Mouse (Mus musculus) testis, postnatal 14 days (tissue): Measurements from ENCODE around the gene Fosb.

ENCODE experiments used
- DNase-seq: peaks from one replicate; pipeline ENCODE4 v3.0.0; 2021; ENCODE audit warnings: low spot score

The Fosb gene

DNA sequence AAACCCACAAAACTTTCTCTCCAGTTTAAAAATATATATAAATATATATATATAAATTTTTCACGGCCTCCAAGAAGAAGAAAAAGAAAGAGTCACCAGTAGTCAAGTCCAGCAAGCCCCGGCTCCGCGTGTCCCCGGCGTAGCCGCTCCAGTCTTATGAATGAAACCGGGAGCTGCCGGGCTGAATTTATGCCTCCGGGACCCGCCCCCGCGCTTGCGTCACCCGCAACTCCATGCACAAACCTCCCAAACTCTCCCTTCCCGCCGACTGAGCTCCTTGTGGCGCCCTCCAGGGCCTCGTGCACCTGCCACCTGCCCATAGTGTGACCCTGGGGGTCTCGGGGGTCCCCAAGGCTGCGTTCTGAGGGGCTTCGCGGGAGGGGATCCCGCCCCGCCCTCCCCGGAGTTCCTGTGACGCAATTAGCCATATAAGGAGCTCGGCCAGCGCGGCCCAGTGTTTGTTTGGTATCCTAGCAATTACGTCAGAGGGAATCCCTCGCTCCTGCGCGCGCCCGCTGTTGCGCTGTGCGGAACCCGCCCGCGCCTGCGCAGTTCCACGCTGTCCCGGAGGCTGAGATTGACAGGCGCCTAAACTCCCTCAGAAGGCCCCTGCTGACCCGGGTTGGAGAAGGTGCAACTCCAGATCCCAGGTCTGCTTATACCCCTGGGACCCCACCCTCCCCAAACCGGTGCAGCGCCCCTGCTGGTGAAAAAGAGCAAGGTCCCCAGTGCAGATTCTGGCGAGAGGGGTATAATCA, at the start of gene Fosb:
Gene Fosb, minus strand, starts transcription at position 168 of the 758 bp plus-strand sequence.
- peak; percentile 94 for DNase-seq

DNA sequence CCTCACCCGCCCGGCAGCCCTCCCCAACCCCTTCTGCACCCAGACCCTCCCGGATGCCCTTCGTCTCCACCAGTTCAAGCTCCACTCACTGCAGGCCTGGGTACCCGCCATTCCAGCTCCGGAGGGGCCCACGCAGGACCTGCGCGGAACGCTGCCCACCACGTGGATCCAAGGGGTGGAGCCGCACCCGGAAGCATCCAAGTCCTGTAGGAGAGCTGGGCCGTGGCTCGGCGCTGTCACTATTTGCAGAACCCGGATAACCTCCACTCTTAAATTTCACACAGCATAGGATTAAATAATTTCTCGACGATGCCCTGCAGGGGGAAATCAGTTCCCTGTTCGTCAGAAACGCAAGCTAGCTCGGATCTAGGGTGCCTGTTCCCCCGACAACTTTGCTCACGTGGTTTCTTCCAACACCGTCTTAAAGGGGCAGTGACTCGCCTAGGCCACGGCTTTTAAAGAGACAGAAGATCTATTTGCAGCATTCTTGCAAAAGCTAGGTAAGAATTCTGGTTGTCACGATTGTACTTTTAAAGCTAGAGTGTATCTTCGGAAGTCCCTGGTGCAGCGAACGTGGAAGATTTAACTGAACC, 49.5 kb upstream of the Fosb start, which contains the start of the genes Cd3eap and Ppp1r13l:
Gene Cd3eap, minus strand, starts transcription at position 185 of the 593 bp plus-strand sequence.
Gene Ppp1r13l, plus strand, starts transcription at position 451 of the 593 bp plus-strand sequence.
- peak; percentile 85 for DNase-seq

DNA sequence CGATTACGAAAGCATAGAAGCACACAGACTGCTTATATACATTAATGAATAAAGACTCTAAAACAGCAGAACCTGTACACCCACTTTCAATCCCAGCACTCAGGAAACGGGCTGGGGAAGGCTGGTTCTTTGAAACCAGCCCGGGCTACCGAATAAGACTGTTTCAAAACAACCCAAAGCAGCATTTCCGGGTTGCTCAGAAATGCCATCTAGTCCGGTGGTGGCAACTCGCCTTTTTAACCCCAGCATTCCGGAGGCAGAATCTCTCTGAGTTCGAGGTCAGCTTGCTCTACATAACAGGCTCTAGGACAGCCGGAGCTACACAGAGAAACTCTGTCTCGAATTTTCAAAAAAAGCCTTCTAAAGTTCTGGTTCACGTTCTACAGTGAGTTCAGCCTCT, 48.8 kb upstream of the Fosb start:
- DNase-seq = no peak

DNA sequence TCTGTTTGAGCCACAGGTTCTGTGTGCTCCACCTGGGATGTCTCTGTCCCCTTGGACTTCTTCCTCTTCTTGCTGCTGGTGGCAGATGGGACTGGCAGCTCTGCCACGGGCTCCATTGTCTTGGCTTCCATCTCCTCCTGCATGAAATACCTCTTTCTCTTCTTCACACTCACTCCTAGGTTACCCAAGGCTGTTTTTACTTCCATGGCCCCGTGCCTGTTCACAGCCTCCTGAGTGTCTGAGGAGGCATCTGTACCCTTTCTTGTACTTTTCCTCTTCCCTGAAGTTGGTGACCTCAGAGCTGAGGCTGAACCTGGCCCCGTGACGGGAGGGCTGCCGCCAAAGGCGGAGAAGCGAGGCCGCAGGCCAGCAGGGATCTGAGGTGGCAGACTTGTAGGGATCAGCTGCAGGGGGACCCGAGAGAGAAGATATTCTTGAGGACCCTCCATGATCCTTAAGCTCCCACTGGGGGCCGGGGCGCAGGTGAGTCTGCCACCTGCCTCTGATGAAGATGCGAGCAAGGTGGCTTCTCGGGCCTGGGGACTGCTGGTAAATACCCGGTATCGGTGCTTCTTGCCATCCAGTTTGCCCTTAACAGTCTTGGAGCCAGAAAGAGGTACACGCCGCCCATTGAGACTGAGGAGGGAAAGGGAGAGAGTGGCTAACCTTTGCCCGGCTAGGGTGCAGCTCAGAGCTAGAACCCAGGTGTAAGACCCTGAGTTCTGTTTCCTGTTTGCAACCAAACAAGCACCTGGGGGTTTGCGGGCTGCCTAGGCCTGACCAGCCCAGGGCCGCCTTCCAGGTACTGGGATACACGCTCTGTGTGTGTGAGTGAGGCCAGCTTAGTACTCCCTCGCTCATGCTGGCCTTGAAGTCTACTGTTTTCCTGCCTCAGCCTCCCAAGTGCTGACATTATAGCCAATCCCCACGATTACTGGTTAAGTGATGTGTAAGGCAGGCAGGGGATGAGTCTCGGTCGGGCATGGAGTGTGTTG, 47.8 kb upstream of the Fosb start:
- no peak for DNase-seq

DNA sequence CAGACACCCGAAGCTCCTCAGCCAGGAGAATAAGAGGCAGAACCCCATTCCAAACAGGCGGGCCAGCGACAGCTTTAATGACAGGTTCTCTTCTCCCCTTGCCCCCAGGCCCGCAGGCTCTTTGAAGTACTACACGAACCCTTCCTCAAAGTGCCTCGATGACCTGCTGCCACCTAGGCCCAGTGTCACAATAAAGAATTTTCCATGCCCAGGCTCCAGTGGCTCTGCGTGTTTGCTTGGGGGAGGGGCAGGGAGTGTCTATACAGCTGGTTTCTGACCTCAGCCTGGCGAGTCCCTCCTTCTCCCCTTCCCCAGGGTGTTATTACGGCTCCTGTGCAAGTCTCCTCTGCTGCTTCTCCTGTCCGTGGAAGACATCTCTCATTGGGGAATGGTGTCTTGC, 46.5 kb upstream of the Fosb start:
- no peak for DNase-seq

DNA sequence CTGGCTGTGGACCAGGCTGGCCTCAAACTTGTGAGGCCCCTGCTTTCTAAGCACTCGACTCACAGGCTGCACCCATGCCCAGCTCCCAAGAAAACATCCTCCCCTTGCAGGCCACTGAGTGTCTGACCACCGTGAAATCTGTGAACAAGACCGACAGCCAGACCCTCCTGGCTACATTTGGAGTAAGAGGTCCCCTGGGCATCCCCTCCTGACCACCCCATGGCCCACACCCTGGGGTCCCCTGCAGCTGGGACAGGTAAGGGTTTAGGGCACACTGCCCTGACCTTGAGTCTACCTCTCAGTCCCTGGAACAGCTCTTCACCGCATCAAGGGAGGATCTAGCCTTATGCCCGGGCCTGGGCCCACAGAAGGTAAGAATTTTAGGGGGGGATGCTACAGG, 45.1 kb upstream of the Fosb start:
- DNase-seq = no peak

DNA sequence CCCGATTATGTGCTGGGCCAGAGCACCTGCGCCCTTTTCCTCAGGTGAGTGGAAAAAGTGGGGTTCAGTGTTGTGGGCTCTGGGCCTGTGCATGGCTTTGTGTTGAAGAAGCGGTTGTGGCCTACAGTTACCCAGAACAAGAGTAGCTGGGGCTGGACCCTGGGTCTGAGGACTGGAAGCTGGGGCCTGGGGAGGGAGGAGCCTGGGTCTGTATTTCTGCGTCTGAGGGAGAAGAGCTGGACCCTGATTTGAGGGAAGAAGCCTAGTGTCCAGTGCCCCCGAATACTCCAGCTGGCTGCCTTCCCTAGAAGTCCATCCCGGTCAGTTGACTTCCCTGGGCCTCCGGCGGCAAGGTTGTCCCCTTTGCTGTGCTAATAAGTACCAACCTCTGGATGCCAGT, 40.4 kb upstream of the Fosb start:
- no peak for DNase-seq

DNA sequence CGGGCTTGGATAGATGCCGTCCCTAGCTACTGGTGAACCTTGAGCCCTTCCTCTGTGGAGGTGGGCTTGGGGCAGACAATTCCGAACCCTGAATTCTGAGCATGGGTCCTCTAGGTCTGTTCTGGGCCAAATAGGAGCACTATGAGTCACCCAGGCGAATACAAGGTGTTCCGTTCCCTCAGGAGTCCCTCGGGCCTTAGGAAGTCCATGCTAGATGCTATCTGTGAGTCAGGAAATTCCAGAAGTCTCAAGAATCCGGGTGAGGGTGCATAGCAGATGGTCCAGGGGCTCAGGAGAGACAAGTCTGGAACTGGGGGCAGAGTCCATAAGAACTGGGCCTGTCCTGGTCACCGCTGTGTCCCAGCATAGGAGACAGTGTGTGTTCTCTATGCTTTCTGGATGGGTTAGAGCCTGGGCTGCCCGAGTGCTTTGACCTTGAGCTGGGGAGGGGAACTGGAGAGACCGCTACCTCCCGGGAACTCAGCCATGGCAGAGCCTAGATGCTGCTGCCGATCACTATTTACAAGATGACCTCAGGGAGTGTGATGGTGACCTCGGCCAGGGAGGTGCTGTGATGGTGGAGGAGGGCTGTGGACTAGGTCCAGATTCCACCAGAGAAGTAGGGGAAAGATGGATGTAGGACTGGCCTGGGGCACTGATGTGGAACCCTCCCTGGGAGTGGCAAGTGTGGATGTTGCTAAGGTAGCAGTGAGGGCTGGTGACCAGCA, 39.5 kb upstream of the Fosb start:
- DNase-seq = no peak

DNA sequence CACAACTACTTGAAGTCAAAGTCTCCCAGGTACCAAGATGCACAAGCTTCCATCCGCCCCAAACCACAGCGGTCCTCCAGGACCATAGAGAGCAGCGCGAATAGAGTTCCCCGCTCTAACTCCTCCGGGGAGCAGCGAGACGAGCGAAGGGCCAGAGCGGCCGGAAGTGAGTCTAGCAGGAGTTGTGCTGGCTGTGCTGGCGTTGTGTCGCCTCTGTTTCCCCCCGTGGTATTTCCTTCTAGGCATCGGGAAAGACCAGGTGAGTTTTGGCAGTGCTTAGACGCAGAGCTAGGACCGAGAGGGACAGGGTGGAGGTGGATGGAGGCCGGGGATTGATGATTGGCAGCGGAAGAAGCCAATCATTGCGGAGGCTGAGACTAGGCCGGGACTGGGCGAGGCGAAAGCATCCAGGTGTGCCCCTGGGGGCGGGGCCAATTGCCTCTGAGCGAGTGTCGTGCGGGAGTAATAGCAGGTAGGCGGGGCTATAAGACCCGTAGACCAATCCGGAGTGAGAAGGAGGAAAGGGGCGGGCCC, 35.2 kb upstream of the Fosb start:
- peak; percentile 99 for DNase-seq

DNA sequence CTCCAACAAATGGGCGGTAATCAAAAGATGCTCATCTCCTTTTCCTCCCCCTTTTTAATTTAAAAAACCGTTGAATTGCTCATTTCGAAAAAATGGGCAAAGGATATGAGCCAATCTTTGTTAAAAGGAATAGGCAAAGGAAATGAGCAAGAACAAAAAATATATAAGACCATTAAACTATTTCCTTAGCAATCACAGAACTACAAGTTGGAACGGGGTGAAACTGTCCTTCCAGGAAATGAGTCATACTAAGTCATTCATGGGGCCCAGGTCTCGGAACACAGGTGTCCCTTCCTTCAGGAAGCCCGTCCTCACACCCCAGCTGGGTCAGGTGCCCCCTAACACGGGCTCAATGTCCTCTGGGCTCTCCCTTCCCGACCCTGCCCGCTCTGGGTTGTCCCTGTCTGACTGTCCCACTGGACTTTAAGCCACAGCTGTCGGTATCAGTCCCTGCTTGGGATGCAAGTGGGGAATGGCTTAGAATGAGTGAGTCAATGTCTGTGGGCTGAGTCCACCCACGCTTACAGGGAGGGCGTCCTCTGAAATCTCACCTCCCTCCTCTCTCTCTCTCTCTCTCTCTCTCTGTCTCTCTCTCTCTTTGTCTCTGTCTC, 34.5 kb upstream of the Fosb start, which contains the start of gene Ercc1:
Gene Ercc1, plus strand, starts transcription at position 542 of the 611 bp plus-strand sequence.
- DNase-seq = peak; percentile 45

DNA sequence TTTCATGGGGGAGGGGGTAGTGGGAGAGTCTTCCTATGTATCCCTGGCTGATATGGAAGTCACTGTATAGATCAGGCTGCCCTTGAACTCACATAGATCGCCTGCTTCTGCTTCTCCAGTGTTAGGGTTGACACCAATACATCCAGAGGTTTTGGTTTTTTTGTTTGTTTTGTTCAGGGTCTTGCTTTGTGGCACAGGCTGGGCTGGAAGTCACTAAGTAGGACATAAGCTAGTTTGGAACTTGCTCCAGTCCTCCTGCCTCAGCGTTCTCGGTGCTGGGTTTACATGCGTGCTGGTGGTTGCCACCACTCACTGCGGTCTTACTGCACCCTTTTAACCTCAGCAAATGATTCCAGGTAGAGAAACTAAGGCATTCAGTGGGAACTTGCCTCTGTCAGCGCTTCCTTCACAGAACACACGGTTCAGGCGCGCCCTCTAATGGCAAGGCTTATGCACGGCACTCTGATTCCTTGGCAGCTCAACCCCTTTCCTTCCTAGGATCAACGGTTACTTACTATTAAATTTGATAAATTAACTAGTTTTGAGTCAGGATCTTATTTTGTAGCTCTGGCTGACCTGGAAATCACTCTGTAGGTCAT, 33.5 kb upstream of the Fosb start:
- DNase-seq = peak; percentile 61

DNA sequence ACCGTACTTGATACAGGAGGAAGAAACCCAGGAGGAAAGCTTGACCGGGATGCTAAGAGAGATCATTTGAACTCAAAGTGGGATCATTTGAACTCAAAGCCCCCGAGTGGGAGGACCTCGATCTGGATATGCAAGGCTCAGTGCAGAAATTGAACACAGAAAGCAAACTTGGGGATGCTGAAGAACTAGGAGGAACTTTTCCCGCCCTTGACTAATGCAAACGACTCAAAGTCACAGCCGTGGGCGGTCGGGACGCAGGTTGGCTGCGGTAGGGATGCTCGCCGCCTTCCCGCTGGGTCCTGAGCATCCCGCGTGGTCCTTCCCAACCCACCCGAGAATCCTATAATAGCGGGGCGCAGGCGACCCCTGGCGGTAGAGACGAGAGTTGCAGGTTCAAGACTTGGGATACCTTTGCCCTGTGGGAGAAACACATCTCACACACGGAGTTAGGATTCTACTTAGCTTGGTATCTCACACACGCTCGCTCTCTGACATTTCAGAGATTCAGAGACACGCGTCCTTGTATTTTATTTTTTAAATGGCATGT, 32.7 kb upstream of the Fosb start:
- DNase-seq = peak; percentile 81

DNA sequence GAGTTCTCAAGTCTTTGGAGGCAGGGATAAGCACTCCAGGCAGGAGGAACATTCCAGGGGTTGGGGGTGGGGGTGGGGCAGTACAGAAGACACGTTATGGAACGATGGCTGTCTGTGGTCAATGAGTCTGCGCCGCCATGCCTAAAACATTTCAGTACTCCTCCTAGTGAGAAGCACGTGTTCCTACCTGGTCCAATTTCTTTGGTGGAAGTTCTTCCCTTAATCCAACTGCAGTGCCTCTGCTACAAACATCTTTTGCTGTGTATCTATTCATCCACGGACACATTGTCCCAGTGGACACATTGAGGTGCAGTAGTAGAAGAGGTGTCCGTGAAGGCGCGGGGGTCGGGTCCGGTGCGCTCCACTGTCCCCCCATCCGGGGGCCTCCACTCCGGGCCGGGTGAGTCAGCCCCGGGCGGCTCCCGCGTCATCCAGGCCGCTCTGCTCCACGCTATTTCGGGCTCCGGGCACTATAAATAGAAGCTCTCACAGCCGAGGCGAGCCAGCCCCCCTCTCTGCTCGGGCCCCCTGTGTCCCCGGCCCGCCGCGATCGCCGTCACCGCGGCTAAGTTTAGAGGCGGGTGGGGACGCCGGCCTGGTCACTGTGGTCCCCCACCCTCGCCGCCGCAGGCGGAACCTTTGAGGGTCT, 32.0 kb upstream of the Fosb start:
- no peak for DNase-seq

DNA sequence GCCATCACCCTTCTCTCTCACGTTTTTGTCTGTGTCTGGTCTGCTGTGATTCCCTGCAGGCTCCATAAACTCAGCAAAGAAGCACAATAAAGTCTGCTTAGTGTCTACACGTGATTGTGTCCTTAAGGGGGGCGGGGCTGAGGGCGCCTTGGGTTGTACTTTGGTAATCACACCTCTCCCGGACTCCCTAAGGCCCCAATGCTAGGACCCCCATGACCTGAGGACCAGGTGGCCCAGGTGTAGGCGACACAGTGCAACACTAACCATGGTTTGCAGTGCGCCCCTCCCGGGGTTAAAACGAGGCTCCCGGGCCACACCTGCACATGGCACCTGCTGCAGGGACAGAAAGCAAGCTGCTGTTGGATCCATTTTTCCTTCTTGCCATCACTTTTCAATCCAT, 31.4 kb upstream of the Fosb start:
- peak; percentile 53 for DNase-seq

DNA sequence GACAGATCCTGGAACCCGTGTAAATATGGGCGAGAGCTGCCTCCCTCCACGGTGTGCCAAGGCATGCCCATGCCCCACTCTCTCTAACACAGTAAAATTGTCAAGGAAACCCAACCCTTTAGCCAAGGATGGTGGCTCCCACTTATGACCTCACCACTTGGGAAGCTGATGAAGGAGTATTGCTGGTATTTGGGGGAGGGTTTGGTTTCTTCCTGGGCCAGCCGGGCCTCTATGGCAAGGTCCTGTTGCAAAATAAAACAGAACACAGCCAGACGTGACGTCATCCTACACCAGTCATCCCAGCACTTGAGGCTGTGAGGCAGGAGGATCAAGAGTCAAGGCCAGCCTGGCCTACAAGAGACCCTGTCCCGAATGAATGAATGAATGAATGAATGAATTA, 28.7 kb upstream of the Fosb start:
- no peak for DNase-seq

DNA sequence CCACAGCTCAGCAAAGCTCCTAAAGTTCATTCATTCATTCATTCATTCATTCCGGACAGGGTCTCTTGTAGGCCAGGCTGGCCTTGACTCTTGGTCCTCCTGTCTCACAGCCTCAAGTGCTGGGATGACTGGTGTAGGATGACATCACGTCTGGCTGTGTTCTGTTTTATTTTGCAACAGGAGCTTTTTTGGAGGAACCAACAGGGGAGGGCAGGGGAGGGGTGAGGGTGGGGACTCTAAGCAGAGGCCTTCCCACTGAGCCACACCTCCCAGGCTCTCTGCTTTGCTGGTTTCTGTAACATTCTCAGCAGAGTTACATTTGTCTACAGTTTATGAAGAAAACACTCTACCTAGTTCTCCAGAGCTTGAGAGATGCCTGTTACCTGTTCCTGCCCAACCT, 28.2 kb upstream of the Fosb start:
- DNase-seq = no peak

DNA sequence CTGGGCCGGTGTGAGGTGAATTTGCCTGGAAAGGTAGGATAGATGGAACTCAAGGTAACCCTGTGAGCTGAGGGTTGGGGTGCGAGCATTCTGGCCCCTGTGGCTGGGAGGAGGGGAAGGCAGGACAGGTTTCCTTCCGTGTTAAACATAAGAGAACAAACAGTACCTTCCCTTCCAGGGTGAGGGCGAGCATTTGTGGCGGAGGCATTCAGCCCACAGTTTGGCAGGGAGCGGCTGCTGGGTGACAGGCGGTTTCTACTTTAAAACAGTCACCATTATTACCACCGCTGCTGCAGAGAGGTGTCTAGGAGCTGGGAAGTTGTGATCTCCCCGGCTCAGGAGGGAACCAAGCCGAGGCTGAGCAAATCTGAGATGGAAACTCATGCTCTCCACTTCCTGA, 27.3 kb upstream of the Fosb start:
- no peak for DNase-seq

DNA sequence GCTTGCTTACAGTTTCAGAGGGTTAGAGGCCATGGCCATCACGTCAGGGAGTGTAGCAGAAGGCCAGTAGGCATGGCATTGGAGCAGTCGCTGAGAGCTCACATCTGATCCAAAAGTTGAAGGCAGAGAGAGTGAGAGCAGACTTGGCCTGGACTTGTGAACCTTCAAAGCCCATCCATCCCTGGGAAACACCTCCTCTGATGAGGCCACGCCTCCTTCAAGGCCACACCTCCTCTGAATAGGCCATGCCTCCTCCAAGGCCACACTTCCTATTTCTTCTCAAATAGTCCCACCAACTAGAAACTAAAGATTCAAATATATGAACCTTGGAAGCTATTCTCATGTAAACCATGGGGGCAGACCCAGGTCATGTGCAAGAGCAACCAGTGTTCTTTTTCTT, 25.7 kb upstream of the Fosb start:
- no peak for DNase-seq

DNA sequence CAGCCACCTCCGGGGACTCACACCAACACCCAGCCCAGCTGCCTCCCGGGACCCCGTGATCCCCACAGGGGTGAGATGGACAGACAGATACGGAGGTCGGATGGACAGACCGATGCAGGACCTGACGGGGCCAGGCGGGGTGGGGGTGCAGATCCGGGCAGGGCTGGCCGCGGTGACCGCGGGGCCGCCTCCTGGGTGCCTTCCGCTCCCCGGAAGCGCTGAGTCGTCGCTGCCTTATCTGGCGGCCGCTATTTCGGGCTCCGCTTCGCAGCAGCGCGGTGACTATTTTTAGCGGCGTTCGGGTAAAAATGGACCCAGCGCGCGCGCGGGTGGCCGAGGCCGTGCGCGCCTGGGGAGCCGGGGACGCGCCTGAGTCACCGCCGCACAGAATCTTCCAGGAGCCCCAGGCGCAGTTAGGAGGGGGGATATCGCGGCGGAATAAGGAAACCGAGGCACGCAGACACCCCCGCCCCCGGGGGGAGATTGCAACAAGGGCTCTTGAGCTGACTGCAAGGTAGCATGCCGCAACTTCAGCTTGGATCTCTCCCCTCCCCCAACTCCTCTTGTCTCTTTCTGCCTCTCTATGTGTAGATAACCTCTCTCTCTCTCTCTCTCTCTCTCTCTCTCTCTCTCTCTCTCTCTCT, 23.0 kb upstream of the Fosb start:
- DNase-seq = peak; percentile 54
